Mouse (Mus musculus) heart, postnatal 0 days (tissue): ENCODE data around the gene Ctdnep1.

ENCODE experiments used
- CTCF ChIP-seq: IDR thresholded peaks from 2 replicates; pipeline ENCODE4 v1.5.1; 2016; ENCODE audit warnings: antibody characterized with exemption, control low read depth, low read depth
- EP300 ChIP-seq: IDR thresholded peaks from 2 replicates; pipeline ENCODE4 v1.6.1; 2016; ENCODE audit warnings: antibody characterized with exemption, low read depth

DNA sequence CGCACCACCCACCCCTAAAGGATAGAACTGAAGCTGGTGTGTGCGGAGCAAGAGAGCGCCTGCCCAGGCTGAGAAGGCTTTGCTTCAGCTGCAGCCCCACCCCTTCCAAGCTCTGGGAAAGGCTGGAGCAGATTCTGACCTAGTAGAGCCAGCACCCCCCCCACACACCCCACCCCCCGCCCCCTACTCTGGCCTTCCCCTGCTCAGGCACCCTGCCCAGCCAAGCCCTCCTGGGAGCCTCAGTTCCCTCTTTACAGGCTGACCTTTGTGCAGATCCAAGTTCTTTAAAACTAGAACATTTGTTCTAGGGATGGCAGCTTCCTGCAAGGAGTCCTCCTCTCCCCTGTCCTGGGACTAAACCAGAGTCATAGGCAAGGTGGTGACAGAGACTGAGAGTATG is 43.6 kb upstream of the Ctdnep1 start:
- TF ChIP-seq CTCF (no peak), EP300 (no peak)
